Mouse (Mus musculus) ES-E14 (cell line): ENCODE data around the gene Ankmy2. TPM values are rescaled to one million over a fixed set of nuclear protein-coding genes. Genes with fewer than 3 reads are reported as not detected.

ENCODE experiments used
- DNase-seq: peaks from one replicate; pipeline ENCODE4 v3.0.0-alpha.2; 2013; ENCODE audit warnings: low read depth, low spot score
- H3K27ac ChIP-seq: 2 replicates; pipeline ENCODE4 v1.5.1; 2012; ENCODE audit warnings: low read depth, mild to moderate bottlenecking, low read length, moderate library complexity, mixed read lengths; ENCODE audit not compliant: poor library complexity, insufficient read depth, severe bottlenecking
- H3K36me3 ChIP-seq: 2 replicates; pipeline ENCODE4 v1.6.1; 2012; ENCODE audit warnings: mild to moderate bottlenecking, low read length, moderate library complexity, mixed read lengths; ENCODE audit not compliant: control insufficient read depth, poor library complexity, insufficient read depth, severe bottlenecking
- H3K4me1 ChIP-seq, 2 experiments: fragments of 150-350 bp in 1 of 2; sonication (generic) in 1 of 2; 2 replicates each; pipeline ENCODE4 v1.6.1; 2012; ENCODE audit warnings: low read length in 2 of 2, mild to moderate bottlenecking in 1 of 2, mixed read lengths in 1 of 2; ENCODE audit not compliant: control insufficient read depth in 2 of 2, insufficient read depth in 2 of 2, poor library complexity in 1 of 2
- H3K4me3 ChIP-seq, 2 experiments: fragments of 150-350 bp in 1 of 2; sonication (generic) in 1 of 2; 2 replicates each; pipeline ENCODE4 v1.5.1; 2012; ENCODE audit warnings: low read length in 2 of 2, low read depth in 1 of 2, mild to moderate bottlenecking in 1 of 2, mixed read lengths in 1 of 2; ENCODE audit not compliant: insufficient read depth in 1 of 2, poor library complexity in 1 of 2, severe bottlenecking in 1 of 2
- H3K9ac ChIP-seq: 2 replicates; pipeline ENCODE4 v1.6.1; 2012; ENCODE audit warnings: low read depth, mild to moderate bottlenecking, low read length, mixed read lengths; ENCODE audit not compliant: poor library complexity, insufficient read depth, severe bottlenecking
- H3K9me3 ChIP-seq: fragments of 150-350 bp; sonication (generic); 2 replicates; pipeline ENCODE4 v1.6.1; 2012; ENCODE audit warnings: low read depth, mild to moderate bottlenecking, low read length; ENCODE audit not compliant: control insufficient read depth, insufficient read depth
- CHD2 ChIP-seq: IDR thresholded peaks from 2 replicates; pipeline ENCODE4 v1.6.1; 2014; ENCODE audit warnings: mild to moderate bottlenecking, low read depth, low read length, inconsistent platforms
- HCFC1 ChIP-seq: IDR thresholded peaks from 2 replicates; pipeline ENCODE4 v1.6.1; 2012; ENCODE audit warnings: low read length, inconsistent platforms, borderline replicate concordance; ENCODE audit not compliant: insufficient read depth
- MAFK ChIP-seq: IDR thresholded peaks from 2 replicates; pipeline ENCODE4 v1.6.1; 2014; ENCODE audit warnings: mild to moderate bottlenecking, low read depth, low read length, inconsistent platforms; ENCODE audit not compliant: insufficient read depth
- ZC3H11A ChIP-seq: IDR thresholded peaks from 2 replicates; pipeline ENCODE4 v1.6.1; 2012; ENCODE audit warnings: low read depth, mild to moderate bottlenecking, inconsistent platforms, low read length, borderline replicate concordance
- ZNF384 ChIP-seq: IDR thresholded peaks from 2 replicates; pipeline ENCODE4 v1.6.1; 2012; ENCODE audit warnings: low read depth, low read length, inconsistent platforms
- in situ Hi-C, 2 experiments: fragments of 600-800 bp; cut with MboI; formaldehyde crosslinking; loops; one replicate each; pipeline ENCODE4 v1.15.1; 2025; ENCODE audit warnings: low sequenced_read_pairs in 2 of 2, inconsistent platforms in 1 of 2; ENCODE audit not compliant: unreplicated experiment in 2 of 2
- total RNA-seq: library from RNA; depleted of rRNA; stranded (reverse); fragments of 300-350 nt; gene quantifications from 2 replicates; pipeline ENCODE4 v1.2.3, GENCODE M21; 2012

Ankmy2 gene
- total RNA-seq, 1 experiment, result 21.2 TPM

GRCm38 (mm10) chr12:36117161-36117560, 39.8 kb upstream of the Ankmy2 start:
- DNase-seq, result no peak
- in situ Hi-C loops, result no loop called here
- no peak overlapping the region for H3K9ac ChIP-seq
- H3K4me3 ChIP-seq, result no peak overlapping the region
- no peak overlapping the region for H3K27ac ChIP-seq
- TF ChIP-seq HCFC1 (no peak), ZNF384 (no peak), CHD2 (no peak), MAFK (no peak), ZC3H11A (no peak)
- H3K36me3 ChIP-seq, result peaks cover 22% of the 10 kb centered on the region
- no peaks in the 10 kb centered on the region for H3K4me1 ChIP-seq
- no peaks in the 10 kb centered on the region for H3K9me3 ChIP-seq

- no peak for DNase-seq
- Histone ChIP-seq H3K4me3 (no peak overlapping the region), H3K9me3 (no peaks in the 10 kb centered on the region), H3K27ac (no peak overlapping the region), H3K4me1 (no peaks in the 10 kb centered on the region), H3K9ac (no peak overlapping the region), H3K36me3 (peaks cover 18% of the 10 kb centered on the region)
- in situ Hi-C loops, result no loop called here
- TF ChIP-seq ZC3H11A, result no peak
- TF ChIP-seq HCFC1, result no peak
- TF ChIP-seq MAFK, result no peak
- no peak for TF ChIP-seq CHD2
- no peak for TF ChIP-seq ZNF384
These were observed 37.7 kb upstream of the Ankmy2 start for GRCm38 (mm10) chr12:36119244-36119643.

- no peak overlapping the region for H3K27ac ChIP-seq
- no peaks in the 10 kb centered on the region for H3K4me1 ChIP-seq
- in situ Hi-C loops, result no loop called here
- peaks cover 10% of the 10 kb centered on the region for H3K36me3 ChIP-seq
- H3K9ac ChIP-seq, result no peak overlapping the region
- DNase-seq, result no peak
- no peak overlapping the region for H3K4me3 ChIP-seq
- TF ChIP-seq ZNF384 (no peak), CHD2 (no peak), ZC3H11A (no peak), HCFC1 (no peak), MAFK (no peak)
- H3K9me3 ChIP-seq, result no peaks in the 10 kb centered on the region
These were observed 30.9 kb upstream of the Ankmy2 start for GRCm38 (mm10) chr12:36126049-36126448.

GRCm38 (mm10) chr12:36129826-36130225, 27.1 kb upstream of the Ankmy2 start:
- in situ Hi-C loops, result no loop called here
- no peaks in the 10 kb centered on the region for H3K9me3 ChIP-seq
- TF ChIP-seq MAFK (no peak), HCFC1 (no peak), ZNF384 (no peak), ZC3H11A (no peak), CHD2 (no peak)
- H3K4me1 ChIP-seq, result no peaks in the 10 kb centered on the region
- no peak overlapping the region for H3K27ac ChIP-seq
- DNase-seq, result no peak
- peaks cover 8% of the 10 kb centered on the region for H3K36me3 ChIP-seq
- H3K4me3 ChIP-seq, result no peak overlapping the region
- H3K9ac ChIP-seq, result no peak overlapping the region

GRCm38 (mm10) chr12:36132254-36132653, 24.7 kb upstream of the Ankmy2 start:
- H3K36me3 ChIP-seq, result peaks cover 6% of the 10 kb centered on the region
- H3K9ac ChIP-seq, result no peak overlapping the region
- H3K9me3 ChIP-seq, result no peaks in the 10 kb centered on the region

More at GRCm38 (mm10) chr12:36132254-36132653, 24.7 kb upstream of the Ankmy2 start:
- no peak for DNase-seq
- TF ChIP-seq HCFC1, result no peak
- TF ChIP-seq ZNF384, result no peak
- TF ChIP-seq CHD2, result no peak
- no peak for TF ChIP-seq MAFK
- TF ChIP-seq ZC3H11A, result no peak
- in situ Hi-C loops, result no loop called here
- Histone ChIP-seq H3K4me1 (no peaks in the 10 kb centered on the region), H3K27ac (no peak overlapping the region), H3K4me3 (no peak overlapping the region)
